Mouse (Mus musculus): ENCODE results near the gene Tmem52. TPM values are rescaled to one million over a fixed set of nuclear protein-coding genes. Genes with fewer than 3 reads are reported as not detected.
"Not testable (repeated sequence)": the region's sequence is repeated elsewhere in the genome, so short reads cannot be mapped to it uniquely, and the experiment has no call there.

Tmem52 gene
- polyA plus RNA-seq (2015; fragmentation: Nextera tagmentation; extraction: Ambion mirVana) = 0.18 TPM in 1 of 2 replicates, not detected in the other

DNA sequence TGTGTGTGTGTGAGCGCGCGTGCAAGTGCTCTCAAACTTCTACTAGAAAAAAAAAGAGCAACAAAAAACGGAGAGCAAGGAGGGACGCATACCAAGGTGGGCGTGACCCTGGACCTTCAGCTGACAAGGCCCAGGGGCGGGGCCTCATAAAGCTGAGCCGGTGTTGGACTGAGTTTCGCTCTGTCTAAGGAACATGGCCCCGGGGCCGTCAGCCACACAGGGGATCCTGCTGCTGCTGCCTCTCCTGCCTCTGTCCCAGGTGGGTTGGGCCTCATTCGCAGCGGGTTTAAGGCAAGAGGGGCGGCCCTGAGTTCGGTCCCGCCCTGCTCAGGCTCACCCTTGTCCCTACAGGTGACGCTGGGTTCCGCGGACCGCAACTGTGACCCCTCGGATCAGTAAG, at the start of gene Tmem52:
Gene Tmem52, plus strand, starts transcription at position 163 of the 400 bp plus-strand sequence.
- ATAC-seq = no peak
- Histone ChIP-seq H3K27ac (no peak within 1 kb of the TSS), H3K27me3 (peaks cover 8% of the 10 kb centered on the region; the same call in 1 of the 2 replicates), H3K9me3 (replicated peaks) (no peaks in the 10 kb centered on the region), H3K36me3 (ENCODE audit: poor library complexity, severe bottlenecking) (no peaks in the 10 kb centered on the region), H3K4me2 (peak within 1 kb of the TSS; percentile 42), H3K9ac (no peak within 1 kb of the TSS), H3K4me1 (peaks cover 20% of the 10 kb centered on the region), H3K4me3 (0 out of 2 replicates have a peak within 1 kb of the TSS, but pooled peaks have one; percentile 18)
- 11% methylated on average over 21 of the region's 21 CpGs for WGBS

DNA sequence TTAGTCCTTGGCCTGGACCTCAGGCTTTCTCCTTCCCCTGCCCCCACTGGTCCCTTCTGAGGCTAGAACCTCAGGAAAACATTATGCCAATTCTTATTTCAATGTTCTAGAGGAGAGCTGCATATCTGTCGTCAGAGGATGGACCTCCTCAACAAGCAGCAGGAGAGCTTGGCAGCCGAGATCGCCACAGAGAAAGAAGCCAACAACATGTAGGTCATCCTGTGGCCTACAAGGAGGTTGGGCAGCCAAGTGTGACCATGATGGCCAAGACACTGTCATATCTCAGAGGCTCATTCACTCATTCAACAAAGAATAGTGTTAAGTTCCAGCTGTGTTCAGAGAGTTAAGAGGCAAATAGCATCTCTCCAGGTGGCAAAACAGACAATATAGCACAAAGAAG, 48.8 kb upstream of the Tmem52 start:
- H3K4me3 ChIP-seq = no peak overlapping the region
- WGBS = 84% methylated on average over 3 of the region's 3 CpGs
- no peak overlapping the region for H3K4me2 ChIP-seq
- no peak overlapping the region for H3K9ac ChIP-seq
- no peaks in the 10 kb centered on the region for H3K9me3 ChIP-seq (replicated peaks)
- ATAC-seq = no peak
- H3K36me3 ChIP-seq (ENCODE audit: poor library complexity, severe bottlenecking) = 0 out of 2 replicates have a peak, but pooled peaks cover 8% of the 10 kb centered on the region
- H3K27ac ChIP-seq = no peak overlapping the region
- no peaks in the 10 kb centered on the region for H3K27me3 ChIP-seq
- H3K4me1 ChIP-seq = no peaks in the 10 kb centered on the region

DNA sequence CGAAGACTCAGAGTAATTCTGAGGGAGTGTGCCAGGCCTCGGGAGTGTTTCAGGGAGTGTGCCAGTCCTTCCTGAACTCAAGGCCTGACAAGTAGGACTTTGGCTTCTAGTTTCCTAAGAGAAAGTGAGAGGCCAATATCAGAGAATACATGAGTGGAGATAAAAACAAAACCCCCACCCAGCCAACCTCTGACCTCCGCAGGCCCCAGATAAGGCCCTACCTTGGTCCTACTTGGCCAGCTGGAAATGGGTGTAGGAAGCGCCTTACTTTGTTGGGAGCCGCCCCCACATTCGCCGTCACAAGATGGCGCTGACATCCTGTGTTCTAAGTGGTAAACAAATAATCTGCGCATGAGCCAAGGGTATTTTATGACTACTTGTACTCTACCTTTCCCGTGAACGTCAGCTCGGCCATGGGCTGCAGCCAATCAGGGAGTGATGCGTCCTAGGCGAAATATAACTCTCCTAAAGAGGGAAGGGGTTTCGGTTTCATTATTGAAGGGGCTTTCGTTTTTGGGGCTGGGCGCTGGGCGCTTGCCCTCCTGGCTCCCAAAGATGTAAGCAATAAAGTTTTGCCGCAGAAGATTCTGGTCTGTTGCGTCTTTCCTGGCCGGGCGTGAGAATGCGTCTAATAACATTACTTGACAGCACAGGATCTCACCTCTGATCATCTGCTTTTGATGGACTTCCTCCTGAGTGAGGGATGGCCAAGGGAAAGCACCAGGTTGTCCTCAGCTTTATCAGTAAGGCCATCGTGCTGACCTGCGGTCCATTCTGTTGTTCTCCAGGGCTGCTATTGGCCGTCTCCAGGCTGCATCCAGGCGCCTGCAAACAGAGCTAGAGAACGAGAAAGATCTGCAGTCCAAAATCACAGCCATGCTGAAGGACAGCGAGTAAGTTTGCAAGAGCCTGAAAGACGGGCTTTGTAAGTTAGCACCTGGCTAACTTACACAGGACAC, 47.2 kb upstream of the Tmem52 start:
- H3K9ac ChIP-seq; H3K4me1 ChIP-seq; H3K4me2 ChIP-seq; H3K36me3 ChIP-seq (ENCODE audit: poor library complexity, severe bottlenecking); H3K4me3 ChIP-seq; ATAC-seq; H3K9me3 ChIP-seq (replicated peaks); H3K27ac ChIP-seq; H3K27me3 ChIP-seq: not testable (repeated sequence)
- 88% methylated on average over 21 of the region's 30 CpGs for WGBS

DNA sequence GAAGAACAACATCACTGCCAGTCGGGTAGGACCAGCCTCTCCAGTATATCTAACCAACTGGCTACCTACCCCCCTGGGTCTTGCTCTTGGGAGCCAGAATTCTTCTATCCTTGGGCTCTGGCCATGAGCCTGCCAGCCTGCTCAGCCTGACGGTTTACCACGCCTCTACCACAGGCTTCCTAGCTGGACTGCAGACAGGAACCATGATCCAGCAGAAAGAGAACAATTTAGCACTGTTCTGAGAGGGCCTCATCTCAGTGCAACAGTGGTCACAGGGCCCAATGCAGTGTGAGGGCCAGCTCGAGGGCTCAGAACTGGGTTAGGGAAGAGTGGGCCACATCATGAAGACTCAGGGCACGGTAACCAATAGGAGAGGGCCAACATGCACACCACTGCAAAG, 44.9 kb upstream of the Tmem52 start:
- H3K27ac ChIP-seq = no peak overlapping the region
- 90% methylated on average over 5 of the region's 5 CpGs for WGBS
- no peak overlapping the region for H3K4me3 ChIP-seq

DNA sequence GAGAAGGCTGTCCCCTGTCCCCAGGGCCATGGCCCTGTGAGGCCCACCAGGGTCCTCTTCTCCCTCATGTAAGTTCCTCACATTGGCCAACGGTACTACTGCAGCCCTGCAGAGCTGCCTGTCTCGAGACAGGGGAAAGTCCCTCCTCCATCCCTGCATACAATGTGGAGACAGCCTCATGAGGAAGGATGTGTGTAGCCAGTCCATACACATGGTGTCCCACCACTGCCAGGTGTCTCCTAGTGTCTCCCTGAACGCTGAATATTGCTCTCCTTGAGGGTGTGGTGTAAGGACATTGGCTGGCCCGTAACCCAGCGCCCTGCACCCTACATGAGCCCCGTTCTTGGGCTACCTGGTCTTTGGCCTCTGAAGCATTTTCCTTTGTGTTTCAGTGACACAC, 42.6 kb upstream of the Tmem52 start:
- 89% methylated on average over 6 of the region's 6 CpGs for WGBS

More for the DNA sequence above, 44.9 kb upstream of the Tmem52 start:
- H3K4me1 ChIP-seq = no peaks in the 10 kb centered on the region
- no peak overlapping the region for H3K4me2 ChIP-seq
- H3K9me3 ChIP-seq (replicated peaks) = no peaks in the 10 kb centered on the region
- no peaks in the 10 kb centered on the region for H3K27me3 ChIP-seq
- H3K9ac ChIP-seq = no peak overlapping the region
- ATAC-seq = no peak
- 0 out of 2 replicates have a peak, but pooled peaks cover 8% of the 10 kb centered on the region for H3K36me3 ChIP-seq (ENCODE audit: poor library complexity, severe bottlenecking)

DNA sequence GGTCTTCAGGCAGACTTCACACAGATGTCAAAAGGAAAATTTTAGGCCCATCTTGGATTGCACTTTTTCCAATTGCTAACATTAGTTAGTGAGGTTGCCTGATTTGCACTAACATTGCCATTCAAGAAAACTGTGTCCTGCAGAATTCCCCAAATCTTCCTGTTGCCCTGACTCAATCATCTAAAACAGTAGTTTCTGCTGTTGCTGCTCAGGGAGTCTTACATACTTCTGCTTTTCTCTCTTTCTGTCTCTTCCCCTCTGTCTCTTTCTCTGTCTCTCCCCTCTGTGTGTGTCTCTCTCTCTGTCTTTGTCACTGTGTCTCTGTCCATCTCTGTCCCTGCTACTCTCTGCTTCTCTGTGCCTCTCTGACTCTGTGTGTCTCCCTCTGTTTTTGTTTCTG, 40.5 kb upstream of the Tmem52 start:
- H3K4me2 ChIP-seq = no peak overlapping the region
- H3K9ac ChIP-seq = no peak overlapping the region
- no peaks in the 10 kb centered on the region for H3K36me3 ChIP-seq (ENCODE audit: poor library complexity, severe bottlenecking)
- no peak overlapping the region for H3K4me3 ChIP-seq
- no peaks in the 10 kb centered on the region for H3K9me3 ChIP-seq (replicated peaks)
- no peak overlapping the region for H3K27ac ChIP-seq
- H3K27me3 ChIP-seq = no peaks in the 10 kb centered on the region
- H3K4me1 ChIP-seq = no peaks in the 10 kb centered on the region
- no peak for ATAC-seq

More for the DNA sequence above, 42.6 kb upstream of the Tmem52 start:
- Histone ChIP-seq H3K27ac (no peak overlapping the region), H3K36me3 (ENCODE audit: poor library complexity, severe bottlenecking) (no peaks in the 10 kb centered on the region), H3K9me3 (replicated peaks) (no peaks in the 10 kb centered on the region), H3K4me3 (no peak overlapping the region), H3K27me3 (no peaks in the 10 kb centered on the region), H3K4me2 (no peak overlapping the region), H3K9ac (no peak overlapping the region), H3K4me1 (no peaks in the 10 kb centered on the region)
- ATAC-seq = no peak

DNA sequence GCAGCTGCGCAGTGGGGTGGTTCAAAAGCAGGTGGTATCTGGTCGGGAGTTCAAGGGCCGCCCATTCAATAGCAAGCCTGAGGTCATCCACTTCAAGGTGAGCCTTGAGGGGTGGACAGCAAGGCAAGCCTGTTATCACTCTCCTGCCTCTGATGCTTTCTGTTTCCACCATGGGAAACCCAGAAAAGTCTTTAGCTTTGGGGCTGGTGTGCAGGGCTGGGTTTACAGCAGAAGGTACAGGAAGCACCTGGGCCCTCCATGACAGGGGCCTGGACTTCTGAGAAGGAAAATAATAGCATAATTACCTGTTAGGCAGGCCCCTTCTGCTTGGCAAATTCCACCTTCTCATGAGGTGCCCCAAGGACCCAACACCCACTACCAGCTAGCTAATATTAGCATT, 39.7 kb upstream of the Tmem52 start:
- no peaks in the 10 kb centered on the region for H3K4me1 ChIP-seq
- H3K4me3 ChIP-seq = no peak overlapping the region
- no peak overlapping the region for H3K9ac ChIP-seq
- no peak overlapping the region for H3K4me2 ChIP-seq
- no peaks in the 10 kb centered on the region for H3K27me3 ChIP-seq
- no peak for ATAC-seq
- H3K9me3 ChIP-seq (replicated peaks) = no peaks in the 10 kb centered on the region
- no peaks in the 10 kb centered on the region for H3K36me3 ChIP-seq (ENCODE audit: poor library complexity, severe bottlenecking)
- 86% methylated on average over 3 of the region's 3 CpGs for WGBS
- H3K27ac ChIP-seq = no peak overlapping the region

DNA sequence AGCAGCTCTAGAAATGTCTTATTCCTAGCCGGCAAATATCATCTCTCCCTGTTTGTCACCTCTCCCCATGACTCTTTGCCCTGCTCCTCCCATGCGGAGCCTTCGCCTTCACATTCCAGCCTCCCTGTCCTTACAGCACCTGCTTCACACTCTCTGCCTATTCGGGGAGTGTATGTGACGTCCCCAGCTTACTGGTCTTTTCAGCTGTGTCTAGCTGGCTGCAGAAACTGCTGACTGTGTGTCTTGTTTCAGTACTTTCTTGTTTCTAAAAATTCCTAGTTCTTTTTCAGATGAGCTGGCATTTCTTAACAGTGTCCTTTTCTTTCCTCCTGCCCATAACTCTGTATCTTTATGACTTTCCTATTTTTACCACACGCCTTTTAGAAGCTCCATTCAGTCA, 36.6 kb upstream of the Tmem52 start:
- ATAC-seq = no peak
- no peaks in the 10 kb centered on the region for H3K4me1 ChIP-seq
- H3K9me3 ChIP-seq (replicated peaks) = no peaks in the 10 kb centered on the region

DNA sequence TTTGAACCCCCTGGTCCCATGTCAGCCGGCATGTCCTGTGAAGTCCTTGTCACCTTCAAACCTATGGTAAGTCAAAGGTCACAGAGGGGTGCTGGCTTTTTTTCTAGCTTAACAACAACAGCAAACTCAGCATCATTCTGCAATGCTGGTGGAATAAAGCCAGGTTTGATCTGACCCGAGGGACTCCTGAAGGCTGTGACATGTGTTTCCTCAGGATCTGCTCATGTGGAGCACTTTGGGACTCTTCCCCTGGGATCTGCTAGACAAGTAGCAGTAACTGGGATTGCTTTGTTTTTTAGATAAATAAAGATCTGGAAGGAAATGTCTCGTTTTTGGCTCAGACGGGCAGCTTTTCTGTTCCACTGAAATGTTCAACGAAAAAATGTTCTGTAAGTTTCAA, 34.9 kb upstream of the Tmem52 start:
- 91% methylated on average over 5 of the region's 5 CpGs for WGBS
- no peak overlapping the region for H3K4me2 ChIP-seq
- H3K9ac ChIP-seq = no peak overlapping the region
- no peaks in the 10 kb centered on the region for H3K27me3 ChIP-seq
- H3K9me3 ChIP-seq (replicated peaks) = no peaks in the 10 kb centered on the region
- H3K36me3 ChIP-seq (ENCODE audit: poor library complexity, severe bottlenecking) = no peaks in the 10 kb centered on the region
- no peak overlapping the region for H3K4me3 ChIP-seq
- H3K4me1 ChIP-seq = no peaks in the 10 kb centered on the region
- H3K27ac ChIP-seq = no peak overlapping the region
- ATAC-seq = no peak

More for the DNA sequence above, 36.6 kb upstream of the Tmem52 start:
- Histone ChIP-seq H3K27me3 (no peaks in the 10 kb centered on the region), H3K27ac (no peak overlapping the region), H3K36me3 (ENCODE audit: poor library complexity, severe bottlenecking) (no peaks in the 10 kb centered on the region), H3K4me3 (no peak overlapping the region), H3K9ac (no peak overlapping the region), H3K4me2 (no peak overlapping the region)
- whole genome bisulfite sequencing = 93% methylated on average over 6 of the region's 6 CpGs

DNA sequence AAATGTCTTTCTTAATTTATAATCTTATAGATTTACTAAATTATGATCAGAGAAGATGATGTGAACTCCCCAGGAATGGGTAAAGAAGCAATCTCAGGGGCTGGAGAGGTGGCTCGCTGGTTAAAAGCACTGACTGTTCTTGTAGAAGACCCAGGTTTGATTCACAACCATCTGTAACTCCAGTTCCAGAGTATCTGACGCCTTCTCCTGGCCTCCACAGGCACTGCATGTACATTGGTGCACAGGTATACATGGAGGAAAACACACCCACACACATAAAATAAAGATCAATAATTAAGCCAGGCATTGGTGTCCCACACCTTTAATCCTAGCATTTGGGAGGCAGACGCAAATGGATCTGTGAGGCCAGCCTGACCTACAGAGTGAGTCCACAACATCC, 26.1 kb upstream of the Tmem52 start:
- WGBS = 74% methylated on average over 3 of the region's 3 CpGs
- no peak for ATAC-seq
- Histone ChIP-seq H3K9ac (no peak overlapping the region), H3K27me3 (no peaks in the 10 kb centered on the region), H3K27ac (no peak overlapping the region), H3K4me2 (no peak overlapping the region), H3K4me3 (no peak overlapping the region), H3K36me3 (ENCODE audit: poor library complexity, severe bottlenecking) (no peaks in the 10 kb centered on the region), H3K4me1 (no peaks in the 10 kb centered on the region), H3K9me3 (replicated peaks) (no peaks in the 10 kb centered on the region)

DNA sequence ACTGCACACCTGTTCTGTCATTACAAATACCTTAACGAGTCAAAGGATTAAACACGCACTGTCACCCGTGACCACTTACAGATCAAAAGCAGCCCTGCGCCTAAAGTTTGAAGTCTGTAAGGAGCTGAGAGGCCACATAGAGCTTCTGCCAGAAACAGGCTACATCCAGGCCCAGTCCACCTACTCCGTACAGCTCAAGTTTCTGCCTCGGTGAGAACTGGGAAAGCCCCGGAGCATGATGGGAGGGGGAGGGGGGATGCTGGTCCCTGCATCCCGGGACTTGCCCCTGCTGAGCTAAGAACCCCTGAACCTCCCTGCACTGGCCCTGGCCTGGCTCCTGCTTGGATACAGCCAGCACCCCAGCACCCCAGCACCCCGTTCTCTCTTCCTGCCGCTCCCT, 17.3 kb upstream of the Tmem52 start:
- H3K4me3 ChIP-seq = no peak overlapping the region
- H3K4me1 ChIP-seq = 0 out of 2 replicates have a peak, but pooled peaks cover 3% of the 10 kb centered on the region
- H3K9me3 ChIP-seq (replicated peaks) = no peaks in the 10 kb centered on the region
- H3K27ac ChIP-seq = no peak overlapping the region
- no peak overlapping the region for H3K9ac ChIP-seq
- ATAC-seq = no peak
- H3K36me3 ChIP-seq (ENCODE audit: poor library complexity, severe bottlenecking) = no peaks in the 10 kb centered on the region
- H3K4me2 ChIP-seq = no peak overlapping the region; the same call in 1 of the 2 replicates
- WGBS = 31% methylated on average over 10 of the region's 10 CpGs
- no peaks in the 10 kb centered on the region for H3K27me3 ChIP-seq

DNA sequence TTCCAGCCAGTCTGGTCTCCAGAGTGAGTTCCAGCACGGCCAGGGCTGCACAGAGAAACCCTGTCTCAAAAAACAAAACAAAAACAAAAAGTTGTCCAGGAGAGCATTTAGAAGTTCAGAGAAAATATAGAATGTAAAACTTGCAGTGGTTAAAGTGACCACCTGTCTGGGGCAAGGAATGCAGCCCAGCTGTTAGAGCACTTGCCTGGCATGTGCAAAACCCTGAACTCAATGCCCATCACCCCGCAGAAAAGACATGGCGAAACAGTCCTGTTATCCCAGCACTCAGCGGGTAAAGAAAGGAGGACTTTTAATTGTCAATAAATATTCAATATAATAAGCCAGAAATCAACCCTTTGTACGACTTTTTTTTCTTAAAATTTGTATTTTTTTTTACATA, 10.3 kb upstream of the Tmem52 start:
- no peaks in the 10 kb centered on the region for H3K4me1 ChIP-seq
- no peak overlapping the region for H3K27ac ChIP-seq
- no peak overlapping the region for H3K9ac ChIP-seq
- H3K4me3 ChIP-seq = no peak overlapping the region
- H3K4me2 ChIP-seq = no peak overlapping the region
- no peaks in the 10 kb centered on the region for H3K36me3 ChIP-seq (ENCODE audit: poor library complexity, severe bottlenecking)
- no peak for ATAC-seq
- 80% methylated on average over 5 of the region's 5 CpGs for WGBS
- H3K9me3 ChIP-seq (replicated peaks) = no peaks in the 10 kb centered on the region
- H3K27me3 ChIP-seq = no peaks in the 10 kb centered on the region

Measured in forebrain, embryonic 13.5 days (tissue).